Mouse (Mus musculus) MEL (cell line): Measurements from ENCODE around the gene Dph3. TPM values are rescaled to one million over a fixed set of nuclear protein-coding genes. Genes with fewer than 3 reads are reported as not detected.
A peak's percentile ranks its signal among the peaks of the same experiment; 100 is the strongest.

Experiments
- DNase-seq: peaks from one replicate; pipeline ENCODE4 v3.0.0; 2011; ENCODE audit warnings: low read depth, low spot score
- H3K27ac ChIP-seq: 2 replicates; pipeline ENCODE4 v1.5.1; 2012; ENCODE audit warnings: low read depth, mild to moderate bottlenecking, control low read depth, low read length, moderate library complexity; ENCODE audit not compliant: control insufficient read depth
- H3K27me3 ChIP-seq, 2 experiments: fragments of 150-350 bp in 1 of 2; sonication (generic) in 1 of 2; 2 replicates each; pipeline ENCODE4 v1.6.1; 2012; ENCODE audit warnings: low read length in 2 of 2, mild to moderate bottlenecking in 2 of 2, improper control_type of control experiment in 1 of 2, moderate library complexity in 1 of 2; ENCODE audit not compliant: insufficient read depth in 2 of 2, control insufficient read depth in 1 of 2
- H3K36me3 ChIP-seq, 2 experiments: 2 replicates each; pipeline ENCODE4 v1.6.1; 2012 to 2014; ENCODE audit warnings: low read length in 2 of 2, improper control_type of control experiment in 1 of 2, inconsistent platforms in 1 of 2, mild to moderate bottlenecking in 1 of 2; ENCODE audit not compliant: insufficient read depth in 2 of 2, control insufficient read depth in 1 of 2
- H3K4me1 ChIP-seq, 2 experiments: fragments of 150-350 bp in 1 of 2; sonication (generic) in 1 of 2; 2 replicates each; pipeline ENCODE4 v1.6.1; 2012; ENCODE audit warnings: low read length in 2 of 2, improper control_type of control experiment in 1 of 2, mild to moderate bottlenecking in 1 of 2; ENCODE audit not compliant: insufficient read depth in 2 of 2, control insufficient read depth in 1 of 2
- H3K4me3 ChIP-seq, 2 experiments: fragments of 150-350 bp in 1 of 2; sonication (generic) in 1 of 2; 2 replicates each; pipeline ENCODE4 v1.5.1; 2012; ENCODE audit warnings: low read depth in 2 of 2, low read length in 2 of 2, mild to moderate bottlenecking in 2 of 2, moderate library complexity in 2 of 2, control low read depth in 1 of 2, improper control_type of control experiment in 1 of 2; ENCODE audit not compliant: control insufficient read depth in 1 of 2, insufficient read depth in 1 of 2
- H3K79me2 ChIP-seq: 2 replicates; pipeline ENCODE4 v1.6.1; 2012; ENCODE audit warnings: mild to moderate bottlenecking, low read length, moderate library complexity; ENCODE audit not compliant: control insufficient read depth, poor library complexity, insufficient read depth
- H3K9ac ChIP-seq: 2 replicates; pipeline ENCODE4 v1.6.1; 2012; ENCODE audit warnings: low read depth, mild to moderate bottlenecking, control low read depth, low read length, moderate library complexity; ENCODE audit not compliant: control insufficient read depth, poor library complexity, severe bottlenecking
- H3K9me3 ChIP-seq: fragments of 150-350 bp; sonication (generic); replicated peaks from 2 replicates; pipeline ENCODE4 v1.6.1; 2012; ENCODE audit warnings: mild to moderate bottlenecking, low read length, improper control_type of control experiment, moderate library complexity; ENCODE audit not compliant: insufficient read depth
- CTCF ChIP-seq, 3 experiments: IDR thresholded peaks in 2 of 3; conservative IDR thresholded peaks in 1 of 3; 2 replicates each; pipeline ENCODE4 v1.5.1; 2011 to 2012; ENCODE audit warnings: low read length in 3 of 3, low read depth in 2 of 3, mild to moderate bottlenecking in 2 of 3, improper control_type of control experiment in 1 of 3, inconsistent platforms in 1 of 3, mixed read lengths in 1 of 3, moderate library complexity in 1 of 3; ENCODE audit not compliant: control insufficient read depth in 1 of 3, insufficient read depth in 1 of 3, poor library complexity in 1 of 3, severe bottlenecking in 1 of 3
- ELF1 ChIP-seq: IDR thresholded peaks from 2 replicates; pipeline ENCODE4 v1.6.1; 2014; ENCODE audit warnings: low read depth, mild to moderate bottlenecking, inconsistent platforms, low read length, improper control_type of control experiment, moderate library complexity
- ETS1 ChIP-seq: IDR thresholded peaks from 2 replicates; pipeline ENCODE4 v1.6.1; 2012; ENCODE audit warnings: low read depth, mild to moderate bottlenecking, inconsistent platforms, low read length, improper control_type of control experiment, moderate library complexity
- GABPA ChIP-seq: IDR thresholded peaks from 2 replicates; pipeline ENCODE4 v1.6.1; 2012; ENCODE audit warnings: low read depth, mild to moderate bottlenecking, inconsistent platforms, low read length, improper control_type of control experiment, moderate library complexity
- HCFC1 ChIP-seq: IDR thresholded peaks from 2 replicates; pipeline ENCODE4 v1.6.1; 2012; ENCODE audit warnings: low read depth, mild to moderate bottlenecking, inconsistent platforms, low read length, improper control_type of control experiment, moderate library complexity
- JUND ChIP-seq: IDR thresholded peaks from 2 replicates; pipeline ENCODE4 v1.6.1; 2011; ENCODE audit warnings: low read depth, mild to moderate bottlenecking, improper control_type of control experiment, low read length
- KAT2A ChIP-seq: conservative IDR thresholded peaks from 2 replicates; pipeline ENCODE4 v1.6.1; 2012; ENCODE audit warnings: low read depth, low read length, improper control_type of control experiment, inconsistent platforms
- MAX ChIP-seq: IDR thresholded peaks from 2 replicates; pipeline ENCODE4 v1.6.1; 2011; ENCODE audit warnings: low read length, improper control_type of control experiment
- MAZ ChIP-seq: IDR thresholded peaks from 2 replicates; pipeline ENCODE4 v1.6.1; 2012; ENCODE audit warnings: low read depth, mild to moderate bottlenecking, inconsistent platforms, low read length, improper control_type of control experiment
- MEF2A ChIP-seq: IDR thresholded peaks from 2 replicates; pipeline ENCODE4 v1.6.1; 2014; ENCODE audit warnings: low read depth, mild to moderate bottlenecking, inconsistent platforms, low read length, improper control_type of control experiment; ENCODE audit not compliant: poor library complexity, insufficient replicate concordance, severe bottlenecking; ENCODE audit errors: extremely low read depth
- MXI1 ChIP-seq: IDR thresholded peaks from 2 replicates; pipeline ENCODE4 v1.6.1; 2011; ENCODE audit warnings: mild to moderate bottlenecking, low read depth, low read length, improper control_type of control experiment
- MYC ChIP-seq: IDR thresholded peaks from 2 replicates; pipeline ENCODE4 v1.6.1; 2011; ENCODE audit warnings: low read depth, mild to moderate bottlenecking, low read length, improper control_type of control experiment, moderate library complexity
- NELFE ChIP-seq: IDR thresholded peaks from 2 replicates; pipeline ENCODE4 v1.6.1; 2011; ENCODE audit warnings: low read depth, low read length, improper control_type of control experiment
- NRF1 ChIP-seq: IDR thresholded peaks from 2 replicates; pipeline ENCODE4 v1.6.1; 2014; ENCODE audit warnings: low read depth, mild to moderate bottlenecking, inconsistent platforms, low read length, improper control_type of control experiment, moderate library complexity; ENCODE audit not compliant: poor library complexity, insufficient read depth, severe bottlenecking
- POLR2A ChIP-seq, 2 experiments: IDR thresholded peaks; 2 replicates each; pipeline ENCODE4 v1.6.1; 2011 to 2012; ENCODE audit warnings: low read length in 2 of 2, mild to moderate bottlenecking in 2 of 2, control low read depth in 1 of 2, improper control_type of control experiment in 1 of 2, low read depth in 1 of 2, moderate library complexity in 1 of 2; ENCODE audit not compliant: control insufficient read depth in 1 of 2, insufficient read depth in 1 of 2, poor library complexity in 1 of 2
- POLR2AphosphoS2 ChIP-seq: IDR thresholded peaks from 2 replicates; pipeline ENCODE4 v1.6.1; 2011; ENCODE audit warnings: low read length, improper control_type of control experiment
- RCOR1 ChIP-seq: IDR thresholded peaks from 2 replicates; pipeline ENCODE4 v1.6.1; 2012; ENCODE audit warnings: low read depth, mild to moderate bottlenecking, inconsistent platforms, low read length, improper control_type of control experiment
- SIN3A ChIP-seq: IDR thresholded peaks from 2 replicates; pipeline ENCODE4 v1.6.1; 2012; ENCODE audit warnings: low read length, improper control_type of control experiment, inconsistent platforms
- TBP ChIP-seq: IDR thresholded peaks from 2 replicates; pipeline ENCODE4 v1.8.0; 2011; ENCODE audit warnings: low read depth, low read length, improper control_type of control experiment
- ZC3H11A ChIP-seq: IDR thresholded peaks from 2 replicates; pipeline ENCODE4 v1.6.1; 2012; ENCODE audit warnings: low read depth, mild to moderate bottlenecking, inconsistent platforms, low read length, improper control_type of control experiment
- ZKSCAN1 ChIP-seq: IDR thresholded peaks from 2 replicates; pipeline ENCODE4 v1.6.1; 2012; ENCODE audit warnings: low read depth, mild to moderate bottlenecking, inconsistent platforms, low read length, improper control_type of control experiment, moderate library complexity
- ZMIZ1 ChIP-seq: IDR thresholded peaks from 2 replicates; pipeline ENCODE4 v1.6.1; 2012; ENCODE audit warnings: low read depth, mild to moderate bottlenecking, inconsistent platforms, low read length, improper control_type of control experiment, moderate library complexity
- polyA plus RNA-seq, 2 experiments: library from polyadenylated mRNA; stranded (reverse) in 1 of 2; unstranded in 1 of 2; fragments of >175 nt in 1 of 2; fragments of >200 nt in 1 of 2; gene quantifications; 2 replicates each; pipeline versions ENCODE4 v1.2.1 to v1.2.4; 2012; ENCODE audit warnings: low replicate concordance in 2 of 2, low read depth in 1 of 2; ENCODE audit not compliant: insufficient read length in 2 of 2, insufficient read depth in 1 of 2, missing spikeins in 1 of 2
- total RNA-seq: library from RNA; depleted of rRNA; stranded (reverse); fragments of 300-350 nt; gene quantifications from 2 replicates; pipeline ENCODE4 v1.2.3, GENCODE M21; 2012; rRNA removed

The Dph3 gene
- 110 and 116 TPM in 2 replicates for total RNA-seq
- 100 to 1,000 TPM; 103 to 108 TPM for polyA plus RNA-seq

DNA sequence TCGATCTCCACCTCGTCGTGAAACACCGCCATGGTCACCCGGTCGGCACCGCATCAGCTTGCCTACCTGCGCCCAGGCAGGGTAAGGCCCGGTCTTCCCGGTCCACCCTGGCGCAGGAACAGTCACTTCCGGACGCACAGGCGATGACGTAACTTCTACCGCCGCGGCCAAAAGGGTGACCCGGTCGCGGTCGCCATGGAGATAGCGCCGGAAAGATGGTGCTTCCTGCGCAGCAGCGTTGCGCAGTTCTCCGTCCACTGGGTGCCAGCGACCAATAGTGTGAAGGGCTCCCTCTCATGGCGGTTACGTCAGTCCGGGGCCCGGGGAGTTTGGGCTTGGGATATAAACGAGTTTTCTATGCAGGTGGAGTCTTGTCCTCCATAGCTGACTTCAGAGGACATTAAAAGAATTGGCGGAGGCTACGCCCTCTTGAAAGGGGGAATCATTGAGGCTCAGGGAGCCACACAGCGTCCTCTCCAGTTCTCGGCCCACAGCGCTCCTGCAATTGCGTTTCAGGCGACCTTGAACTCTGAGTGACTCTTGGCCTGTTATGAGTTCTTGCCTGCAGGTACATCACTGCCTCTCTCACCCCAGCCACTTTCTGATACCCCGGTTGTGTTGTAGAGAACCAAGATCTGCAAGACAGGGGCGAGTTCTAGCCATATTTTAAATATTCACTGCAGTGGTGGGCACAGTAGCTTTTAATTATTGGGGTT lies at the start of gene Dph3:
Gene Dph3 (minus strand): TSS at position 244 of the 716 bp plus-strand sequence.
- peaks cover 0 to 9% of the 10 kb centered on the region in 2 experiments; a peak in 2 of 4 replicates for H3K4me1 ChIP-seq
- peak within 1 kb of the TSS; percentile 80 to 87 for H3K4me3 ChIP-seq
- TF ChIP-seq MYC (peak; percentile 7; the same call in 1 of the 2 replicates), MAX (peak; percentile 23; the same call in 1 of the 2 replicates), MXI1 (0 out of 2 replicates have a peak, but pooled peaks have one; percentile 47), GABPA (no peak), ELF1 (peak; percentile 94), JUND (no peak), NRF1 (peak; percentile 89), ZKSCAN1 (no peak), ZMIZ1 (peak; percentile 23; the same call in 1 of the 2 replicates), MAZ (no peak), POLR2AphosphoS2 (peak; percentile 38; the same call in 1 of the 2 replicates), SIN3A (peak; percentile 90), RCOR1 (no peak), ZC3H11A (no peak), ETS1 (peak; percentile 75), CTCF (IDR thresholded peaks at IDR 0.05 in 2 of 3, conservative IDR thresholded peaks at IDR 0.05 in 1 of 3; ENCODE audit: control insufficient read depth in 1 of 3, insufficient read depth in 1 of 3, low read depth in 2 of 3, low read length in 3 of 3, poor library complexity in 1 of 3, severe bottlenecking in 1 of 3) (peak in 1 of 3 experiments; percentile 8; a peak in 1 of 6 replicates), MEF2A (no peak), HCFC1 (peak; percentile 92), KAT2A (no peak; the same call in 1 of the 2 replicates), POLR2A (IDR thresholded peaks at IDR 0.05; ENCODE audit: control insufficient read depth in 1 of 2, insufficient read depth in 1 of 2, low read depth in 1 of 2, low read length in 2 of 2, poor library complexity in 1 of 2) (peak; percentile 72 to 86), NELFE (peak; percentile 82), TBP (peak; percentile 89)
- H3K9ac ChIP-seq, result peak within 1 kb of the TSS; percentile 89
- H3K27ac ChIP-seq, result peak within 1 kb of the TSS; percentile 96
- peak; percentile 99 for DNase-seq
- peaks cover 39% of the 10 kb centered on the region for H3K79me2 ChIP-seq
- H3K36me3 ChIP-seq, result peaks cover 0 to 20% of the 10 kb centered on the region in 2 experiments; a peak in 2 of 4 replicates
- H3K9me3 ChIP-seq, result no peaks in the 10 kb centered on the region
- H3K27me3 ChIP-seq, result no peaks in the 10 kb centered on the region
